Mouse (Mus musculus) limb, embryonic 11.5 days (tissue): Measurements from ENCODE around the gene Serpind1. TPM values are rescaled to one million over a fixed set of nuclear protein-coding genes. Genes with fewer than 3 reads are reported as not detected.

ENCODE experiments used
- ATAC-seq: fragments of 200-750 bp; cut with Nextera tagmentation; 2 replicates; pipeline ENCODE4 v1.8.0; 2017; ENCODE audit warnings: low read depth; ENCODE audit not compliant: insufficient number of reproducible peaks, low FRiP score, low TSS enrichment
- DNase-seq: peaks from one replicate; pipeline ENCODE4 v3.0.0-alpha.2; 2015; ENCODE audit warnings: low spot score
- H3K27ac ChIP-seq: fragments of 300-500 bp; sonication (generic); replicated peaks from 2 replicates; pipeline ENCODE4 v1.5.1; 2014; ENCODE audit warnings: low read depth, mild to moderate bottlenecking, low read length
- H3K27me3 ChIP-seq: fragments of 300-500 bp; sonication (generic); 2 replicates; pipeline ENCODE4 v1.6.1; 2014; ENCODE audit warnings: mild to moderate bottlenecking, low read length, mixed read lengths; ENCODE audit not compliant: control insufficient read depth, insufficient read depth
- H3K36me3 ChIP-seq: fragments of 300-500 bp; sonication (generic); 2 replicates; pipeline ENCODE4 v1.6.1; 2014; ENCODE audit warnings: mild to moderate bottlenecking, low read length, moderate library complexity, mixed read lengths; ENCODE audit not compliant: control insufficient read depth, insufficient read depth
- H3K4me1 ChIP-seq: fragments of 300-500 bp; sonication (generic); 2 replicates; pipeline ENCODE4 v1.6.1; 2014; ENCODE audit warnings: low read length, mixed read lengths; ENCODE audit not compliant: control insufficient read depth, insufficient read depth
- H3K4me2 ChIP-seq: fragments of 300-500 bp; sonication (generic); 2 replicates; pipeline ENCODE4 v1.6.1; 2014; ENCODE audit warnings: low read depth, mild to moderate bottlenecking, moderate library complexity; ENCODE audit not compliant: severe bottlenecking
- H3K4me3 ChIP-seq: fragments of 300-500 bp; sonication (generic); 2 replicates; pipeline ENCODE4 v1.5.1; 2014; ENCODE audit warnings: low read depth, low read length
- H3K9ac ChIP-seq: fragments of 300-500 bp; sonication (generic); 2 replicates; pipeline ENCODE4 v1.6.1; 2014; ENCODE audit warnings: mild to moderate bottlenecking, low read length
- H3K9me3 ChIP-seq: fragments of 300-500 bp; sonication (generic); 2 replicates; pipeline ENCODE4 v1.6.1; 2016; ENCODE audit warnings: low read length; ENCODE audit not compliant: control insufficient read depth
- WGBS: fragments of 180-500 bp; shearing (Covaris S2); extraction: QIAGEN DNeasy Blood & Tissue Kit; methylation state at CpG from one replicate; pipeline ENCODE4 v1.1.7; 2014; 5-methylcytosine and 5-hydroxymethylcytosine counted together
- polyA plus RNA-seq: library from polyadenylated mRNA; unstranded; fragments of >200 nt; fragmentation: Nextera tagmentation; extraction: Ambion mirVana; gene quantifications from 2 replicates; pipeline ENCODE4 v1.2.1, GENCODE M21; 2014

The Serpind1 gene
- polyA plus RNA-seq, 1 experiment from 2014 or later = 0.12 TPM

DNA sequence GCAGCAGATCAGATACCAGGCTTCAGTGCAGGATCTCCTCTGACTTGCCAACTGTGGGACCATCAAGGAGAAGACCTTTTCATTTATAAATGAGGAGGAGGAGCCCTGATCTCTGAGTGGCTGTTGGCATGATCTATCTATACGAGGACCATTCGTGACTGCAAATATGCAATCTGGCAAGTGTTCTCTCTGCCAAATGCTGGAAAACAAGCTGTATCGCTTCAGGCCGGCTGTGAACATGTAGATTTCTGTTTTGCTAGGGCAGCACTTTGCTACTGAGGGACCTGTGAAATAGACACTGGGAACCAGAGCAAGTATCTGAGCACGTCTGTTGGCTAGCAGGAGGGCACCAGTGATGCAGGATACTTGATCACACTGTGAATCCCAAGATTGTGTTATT, 18.6 kb upstream of the Serpind1 start:
- H3K4me3 ChIP-seq = no peak overlapping the region
- H3K27ac ChIP-seq = no peak overlapping the region
- peaks cover 5% of the 10 kb centered on the region for H3K36me3 ChIP-seq
- 95% methylated on average over 5 of the region's 5 CpGs for WGBS
- DNase-seq (no peak), ATAC-seq (no peak)
- no peak overlapping the region for H3K4me2 ChIP-seq
- H3K9ac ChIP-seq = no peak overlapping the region
- no peaks in the 10 kb centered on the region for H3K27me3 ChIP-seq
- no peaks in the 10 kb centered on the region for H3K4me1 ChIP-seq
- H3K9me3 ChIP-seq = no peaks in the 10 kb centered on the region

DNA sequence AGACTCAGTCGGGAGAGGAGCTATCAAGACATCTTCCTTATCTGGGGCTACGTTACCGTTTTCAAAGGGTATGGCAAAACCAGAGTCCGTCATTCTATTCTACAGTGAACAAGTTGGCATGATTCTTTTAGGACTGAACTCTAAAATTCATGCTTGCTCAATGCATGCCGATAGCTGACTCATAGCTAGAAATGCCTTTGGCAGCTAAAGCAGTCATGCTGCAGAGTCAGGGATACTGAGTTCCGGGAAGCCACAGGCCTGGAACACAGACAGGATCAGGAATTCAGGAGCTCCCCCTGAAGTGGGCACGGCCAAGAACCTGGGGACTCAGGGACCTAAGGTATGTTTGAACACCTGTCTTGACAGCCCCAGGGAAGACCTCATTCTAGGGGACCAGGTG, 14.6 kb upstream of the Serpind1 start:
- H3K4me3 ChIP-seq = no peak overlapping the region
- ATAC-seq (no peak), DNase-seq (no peak)
- no peaks in the 10 kb centered on the region for H3K4me1 ChIP-seq
- H3K27me3 ChIP-seq = no peaks in the 10 kb centered on the region
- H3K4me2 ChIP-seq = no peak overlapping the region
- no peaks in the 10 kb centered on the region for H3K9me3 ChIP-seq
- H3K9ac ChIP-seq = no peak overlapping the region
- peaks cover 7% of the 10 kb centered on the region for H3K36me3 ChIP-seq
- H3K27ac ChIP-seq = no peak overlapping the region
- 92% methylated on average over 7 of the region's 7 CpGs for WGBS

DNA sequence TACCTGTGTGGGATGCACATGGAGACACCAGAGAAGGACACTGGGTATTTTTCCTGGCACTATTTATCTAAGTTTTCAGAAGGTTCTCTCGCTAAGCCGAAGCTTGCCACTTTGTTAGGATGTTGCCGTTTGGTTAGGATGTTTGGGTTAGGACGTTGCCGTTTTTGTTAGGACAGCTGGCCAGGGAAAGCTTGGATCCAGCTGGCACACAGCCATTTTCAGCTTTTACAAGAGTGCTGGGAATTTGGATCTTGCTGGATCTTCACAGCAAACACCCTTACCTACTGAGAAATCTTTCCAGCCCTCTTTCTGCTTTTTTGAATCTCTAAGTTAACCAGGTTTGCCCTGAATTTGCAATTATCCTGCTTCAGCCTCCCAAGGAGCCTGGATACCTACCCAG, 9.7 kb upstream of the Serpind1 start:
- H3K27me3 ChIP-seq = no peaks in the 10 kb centered on the region
- H3K9ac ChIP-seq = no peak overlapping the region
- H3K4me1 ChIP-seq = no peaks in the 10 kb centered on the region
- DNase-seq (no peak), ATAC-seq (no peak)
- no peak overlapping the region for H3K4me2 ChIP-seq
- H3K4me3 ChIP-seq = no peak overlapping the region
- H3K27ac ChIP-seq = no peak overlapping the region
- 94% methylated on average over 5 of the region's 5 CpGs for WGBS
- H3K36me3 ChIP-seq = peaks cover 7% of the 10 kb centered on the region; the same call in 1 of the 2 replicates
- H3K9me3 ChIP-seq = no peaks in the 10 kb centered on the region

DNA sequence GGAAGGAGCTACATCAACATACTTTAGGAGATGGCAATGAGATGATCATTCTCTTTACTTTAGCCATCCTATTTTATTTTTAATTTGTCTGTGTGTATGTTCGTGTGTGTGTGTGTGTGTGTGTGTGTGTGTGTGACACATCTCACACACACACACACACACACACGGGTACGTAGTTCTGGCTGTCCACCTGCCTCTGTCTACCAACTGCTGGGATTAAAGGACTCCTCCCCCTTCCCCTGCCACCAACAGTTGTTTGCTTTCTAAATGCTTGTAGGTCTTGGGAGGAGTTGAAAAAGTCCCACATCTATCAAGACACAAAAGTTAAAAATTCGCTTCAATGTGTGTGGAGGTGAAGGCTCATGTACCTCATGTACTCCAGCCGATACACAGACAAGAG, 6.4 kb upstream of the Serpind1 start:
- ATAC-seq (no peak), DNase-seq (no peak)
- Histone ChIP-seq H3K36me3 (peaks cover 3% of the 10 kb centered on the region; the same call in 1 of the 2 replicates), H3K9ac (no peak overlapping the region), H3K4me3 (no peak overlapping the region), H3K27me3 (no peaks in the 10 kb centered on the region), H3K9me3 (no peaks in the 10 kb centered on the region), H3K4me2 (no peak overlapping the region), H3K27ac (no peak overlapping the region), H3K4me1 (no peaks in the 10 kb centered on the region)
- WGBS = 91% methylated on average over 5 of the region's 5 CpGs

DNA sequence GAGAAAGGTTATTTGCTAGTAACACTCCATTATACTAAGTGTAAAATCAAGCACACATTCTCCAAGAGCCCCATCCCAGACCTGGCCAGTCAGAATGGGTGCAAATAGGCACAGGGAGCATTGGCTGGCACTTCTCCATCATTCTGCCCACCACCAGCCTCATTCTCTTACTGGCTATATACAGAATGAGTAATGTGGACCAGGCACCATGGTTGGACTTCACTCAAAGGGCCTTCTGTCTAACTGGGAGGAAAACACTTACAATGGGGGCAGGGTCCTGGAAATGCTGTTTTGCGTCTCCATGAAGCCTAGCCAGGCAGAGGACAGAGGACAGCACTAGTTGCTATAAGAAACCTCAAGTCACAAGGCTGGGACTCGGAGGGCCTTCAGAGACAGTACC, 5.1 kb upstream of the Serpind1 start:
- DNase-seq (no peak), ATAC-seq (no peak)
- Histone ChIP-seq H3K27me3 (no peaks in the 10 kb centered on the region), H3K9ac (no peak overlapping the region), H3K36me3 (peaks cover 3% of the 10 kb centered on the region; the same call in 1 of the 2 replicates), H3K4me2 (no peak overlapping the region), H3K4me3 (no peak overlapping the region), H3K4me1 (no peaks in the 10 kb centered on the region), H3K27ac (no peak overlapping the region), H3K9me3 (no peaks in the 10 kb centered on the region)
- 88% methylated on average over 2 of the region's 2 CpGs for WGBS

DNA sequence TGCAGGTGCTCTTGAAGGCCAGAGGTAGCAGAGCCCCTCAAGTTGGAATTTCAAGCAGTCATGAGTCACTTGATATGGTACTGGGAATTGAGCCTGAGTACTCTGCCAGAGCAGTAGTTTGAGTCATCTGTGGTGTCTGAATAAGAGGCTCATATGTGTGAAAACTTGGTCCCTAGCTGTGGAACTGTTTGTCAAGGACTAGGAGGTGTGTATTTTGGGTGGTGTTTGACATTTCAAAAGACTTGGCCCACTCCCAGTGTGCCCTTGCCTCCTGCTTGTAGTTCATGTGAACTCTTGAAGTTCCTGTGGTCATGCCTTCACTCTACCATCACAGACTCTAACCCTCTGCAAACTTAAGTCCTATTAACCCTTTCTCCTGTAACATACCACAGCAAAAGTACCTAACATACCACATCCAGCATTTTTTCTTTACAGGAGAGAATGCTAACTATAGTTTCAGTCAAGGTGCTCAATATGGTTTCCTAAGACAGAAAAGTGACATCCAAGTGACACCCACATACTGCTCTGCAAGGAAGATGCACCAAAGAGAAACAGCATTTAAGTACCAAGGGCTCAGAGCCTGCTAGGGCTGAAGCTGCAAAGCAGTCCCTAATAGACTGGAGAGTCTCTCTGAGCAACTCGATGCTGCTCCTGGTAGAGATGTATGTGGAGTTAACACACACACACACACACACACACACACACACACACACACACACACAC, 1.2 kb upstream of the Serpind1 start:
- Histone ChIP-seq H3K36me3 (no peaks in the 10 kb centered on the region; the same call in 1 of the 2 replicates), H3K4me1 (no peaks in the 10 kb centered on the region), H3K9me3 (no peaks in the 10 kb centered on the region), H3K27ac (no peak overlapping the region), H3K27me3 (no peaks in the 10 kb centered on the region), H3K9ac (no peak overlapping the region), H3K4me2 (no peak overlapping the region), H3K4me3 (no peak overlapping the region)
- 85% methylated on average over 1 of the region's 1 CpGs for WGBS
- DNase-seq (no peak), ATAC-seq (no peak)

DNA sequence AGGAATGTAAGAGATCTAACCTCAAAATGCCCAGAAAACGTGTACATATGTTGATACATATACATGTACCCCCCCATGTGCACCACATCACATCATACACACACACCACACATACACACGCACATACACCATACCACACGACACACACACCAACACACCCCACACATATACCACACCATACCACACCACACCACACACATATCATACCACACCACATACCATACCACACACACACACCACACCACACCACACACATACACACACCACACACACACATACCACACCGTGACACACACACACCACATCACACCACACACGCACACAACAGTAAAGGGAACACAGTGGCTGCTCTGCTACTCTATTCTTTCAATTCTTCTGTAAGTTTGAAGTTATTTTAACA, 684 bp downstream of the Serpind1 start:
- Histone ChIP-seq H3K4me1 (no peaks in the 10 kb centered on the region), H3K9ac (no peak overlapping the region), H3K4me2 (no peak overlapping the region), H3K27ac (no peak overlapping the region), H3K4me3 (no peak overlapping the region), H3K36me3 (no peaks in the 10 kb centered on the region), H3K9me3 (no peaks in the 10 kb centered on the region), H3K27me3 (no peaks in the 10 kb centered on the region)
- DNase-seq (no peak), ATAC-seq (no peak)
- WGBS = 90% methylated on average over 5 of the region's 5 CpGs

DNA sequence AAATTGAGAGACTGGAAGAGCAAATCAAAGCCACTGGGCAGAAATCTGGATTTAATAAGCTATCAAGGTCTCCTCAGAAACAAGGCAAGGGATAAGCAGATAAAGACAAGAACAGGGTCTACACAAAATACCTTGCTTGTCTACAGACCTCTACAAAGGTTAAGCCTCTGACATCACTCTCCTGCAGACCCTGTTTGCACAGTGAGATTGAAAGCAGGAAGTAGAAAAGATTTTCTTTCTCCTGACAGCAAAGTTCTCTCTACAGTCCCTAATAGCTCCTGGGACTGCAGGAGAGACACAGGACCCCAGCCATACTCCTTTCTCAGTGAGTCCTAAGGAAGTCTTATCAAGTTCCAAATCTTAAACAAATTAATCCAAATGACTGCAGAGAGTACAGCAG, 3.4 kb downstream of the Serpind1 start:
- H3K9me3 ChIP-seq = no peaks in the 10 kb centered on the region
- H3K9ac ChIP-seq = no peak overlapping the region
- no peak overlapping the region for H3K27ac ChIP-seq
- DNase-seq (no peak), ATAC-seq (no peak)
- no peaks in the 10 kb centered on the region for H3K4me1 ChIP-seq
- no peaks in the 10 kb centered on the region for H3K36me3 ChIP-seq
- no peak overlapping the region for H3K4me2 ChIP-seq
- H3K27me3 ChIP-seq = no peaks in the 10 kb centered on the region
- H3K4me3 ChIP-seq = no peak overlapping the region

DNA sequence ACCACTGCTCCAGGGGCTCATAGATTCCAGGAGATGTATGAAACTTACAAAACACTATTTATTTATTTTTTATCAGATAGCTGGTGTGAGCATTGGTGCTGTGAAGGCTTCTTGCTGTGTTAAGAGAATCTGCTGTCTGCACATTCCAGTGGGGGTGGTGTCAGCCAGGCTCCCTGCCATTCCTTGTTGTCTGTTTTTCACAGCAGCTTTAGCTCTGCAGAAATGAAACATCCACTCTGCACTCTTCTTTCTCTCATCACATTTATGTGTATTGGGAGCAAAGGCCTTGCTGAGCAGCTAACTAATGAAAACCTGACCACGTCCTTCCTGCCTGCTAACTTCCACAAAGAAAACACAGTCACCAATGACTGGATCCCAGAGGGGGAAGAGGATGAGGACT, 4.9 kb downstream of the Serpind1 start:
- Histone ChIP-seq H3K9ac (no peak overlapping the region), H3K27ac (no peak overlapping the region), H3K27me3 (no peaks in the 10 kb centered on the region), H3K9me3 (no peaks in the 10 kb centered on the region), H3K4me2 (no peak overlapping the region), H3K36me3 (no peaks in the 10 kb centered on the region), H3K4me1 (no peaks in the 10 kb centered on the region), H3K4me3 (no peak overlapping the region)
- ATAC-seq = no peak
- DNase-seq = no peak
- 84% methylated on average over 1 of the region's 1 CpGs for WGBS
